ENCODE assay signal across 20 mouse cellular contexts in the genomic region with DNA sequence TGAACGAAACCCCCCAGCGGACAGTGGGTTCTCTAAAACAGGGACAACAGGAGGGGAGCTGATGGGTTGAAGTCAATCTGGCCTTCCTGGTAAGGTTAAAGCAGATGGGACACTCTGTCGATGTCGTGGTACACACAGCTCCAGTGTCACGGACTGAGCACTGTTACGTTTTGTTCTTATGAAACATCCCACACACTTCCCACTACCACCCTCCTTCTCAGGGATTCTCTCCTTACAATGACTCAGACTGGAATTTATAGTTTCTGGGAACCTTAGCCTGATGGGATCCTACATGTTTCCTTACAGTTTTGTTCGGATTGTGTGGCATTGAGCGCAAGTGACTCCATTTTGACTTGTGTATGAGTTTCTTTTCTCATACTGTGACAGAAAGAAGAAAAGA. TPM values are rescaled to one million over a fixed set of nuclear protein-coding genes. Genes with fewer than 3 reads are reported as not detected.
"Had no signal": no experiment of that assay in that cellular context is flagged by ENCODE, and none has a peak within 500 bp of the region (broad histone marks: within the 10 kb centered on the region; RNA-seq: fewer than 3 reads in every experiment).

No protein-coding gene starts in this region.

- ATAC-seq: midbrain, embryonic 16.5 days had no signal

- H3K4me1 ChIP-seq: midbrain, embryonic 12.5 days had no signal

- H3K4me3 ChIP-seq: midbrain, embryonic 10.5 days; midbrain, embryonic 12.5 days; myocyte; neural tube, embryonic 13.5 days; neural tube, embryonic 15.5 days had no signal

- H3K4me2 ChIP-seq: lung, embryonic 14.5 days; midbrain, embryonic 12.5 days; neural tube, embryonic 13.5 days; neural tube, embryonic 15.5 days had no signal

- H3K9me3 ChIP-seq: midbrain, embryonic 10.5 days; midbrain, embryonic 12.5 days; neural tube, embryonic 13.5 days; neural tube, embryonic 15.5 days had no signal

- H3K27ac ChIP-seq: midbrain, embryonic 10.5 days; midbrain, embryonic 12.5 days; neural tube, embryonic 13.5 days; neural tube, embryonic 15.5 days had no signal

- H3K9ac ChIP-seq: lung, embryonic 14.5 days; midbrain, embryonic 12.5 days; neural tube, embryonic 13.5 days; neural tube, embryonic 15.5 days had no signal

- H3K27me3 ChIP-seq: midbrain, embryonic 12.5 days; neural tube, embryonic 13.5 days; neural tube, embryonic 15.5 days had no signal

- DNase-seq: lung, adult 18-20 months; lung, embryonic 14.5 days; lung, postnatal 10 days; lung, postnatal 4 days; midbrain, embryonic 14.5 days; retina, postnatal 1 day; right cerebral cortex, postnatal 14 days; spleen, adult 18-20 months; thymus, adult 18-20 months; thymus, postnatal 14 days; thymus, postnatal 36 days had no signal

- H3K36me3 ChIP-seq: neural tube, embryonic 13.5 days; neural tube, embryonic 15.5 days had no signal

RNA-seq across cellular contexts. Expression of gene Ctrb1, which starts 59.2 kb away (rescaled TPM):
- polyA plus RNA-seq: lung, embryonic 14.5 days; lung, embryonic 16.5 days; midbrain, embryonic 10.5 days; midbrain, embryonic 12.5 days; midbrain, embryonic 14.5 days; midbrain, embryonic 16.5 days; neural tube, embryonic 11.5 days; neural tube, embryonic 13.5 days; neural tube, embryonic 15.5 days; stomach, embryonic 14.5 days had no signal
